Mouse (Mus musculus): ENCODE data around the gene Rab23.

- TF ChIP-seq CTCF (IDR thresholded peaks at IDR 0.05; ENCODE audit: low read depth), result no peak
- no peak for TF ChIP-seq EP300 (IDR thresholded peaks at IDR 0.05; ENCODE audit: low read depth)
Observed at GRCm38 (mm10) chr1:33788493-33788892, 68.8 kb downstream of the Rab23 start.

Data from liver, embryonic 14.5 days (tissue).